Mouse (Mus musculus): ENCODE results near the gene Xpnpep3. TPM values are rescaled to one million over a fixed set of nuclear protein-coding genes. Genes with fewer than 3 reads are reported as not detected.

The Xpnpep3 gene
- polyA plus RNA-seq, 1 experiment from 2014 or later, result 10.6 TPM

Other genes starting within 250 kb of the Xpnpep3 start
- 25.4 and 31.3 TPM in 2 replicates for gene Mrtfa, start 209.4 kb upstream of the Xpnpep3 start, polyA plus RNA-seq (2016; fragmentation: Nextera tagmentation; extraction: Ambion mirVana)
- 0.14 and 0.22 TPM in 2 replicates for gene Mchr1, start 164.6 kb upstream of the Xpnpep3 start, polyA plus RNA-seq (2016; fragmentation: Nextera tagmentation; extraction: Ambion mirVana)
- gene Slc25a17, start 39.3 kb upstream of the Xpnpep3 start, polyA plus RNA-seq (2016; fragmentation: Nextera tagmentation; extraction: Ambion mirVana), result 87.1 and 93.7 TPM in 2 replicates
- gene St13, start 61 bp upstream of the Xpnpep3 start, polyA plus RNA-seq (2016; fragmentation: Nextera tagmentation; extraction: Ambion mirVana), result 172 and 202 TPM in 2 replicates
- gene Dnajb7, start 8.2 kb downstream of the Xpnpep3 start, polyA plus RNA-seq (2016; fragmentation: Nextera tagmentation; extraction: Ambion mirVana), result 2.3 and 2.8 TPM in 2 replicates
- 622 and 639 TPM in 2 replicates for gene Rbx1, start 66.2 kb downstream of the Xpnpep3 start, polyA plus RNA-seq (2016; fragmentation: Nextera tagmentation; extraction: Ambion mirVana)
- 17.7 and 20.4 TPM in 2 replicates for gene Ep300, start 185.2 kb downstream of the Xpnpep3 start, polyA plus RNA-seq (2016; fragmentation: Nextera tagmentation; extraction: Ambion mirVana)

Measured in hindbrain, embryonic 10.5 days (tissue).